Mouse (Mus musculus) ES-CJ7 (cell line): ENCODE measurements around the gene Smug1.

Experiments
- DNase-seq: peaks from one replicate; pipeline ENCODE4 v3.0.0; 2011; ENCODE audit warnings: low read depth, low spot score

The Smug1 gene

DNA sequence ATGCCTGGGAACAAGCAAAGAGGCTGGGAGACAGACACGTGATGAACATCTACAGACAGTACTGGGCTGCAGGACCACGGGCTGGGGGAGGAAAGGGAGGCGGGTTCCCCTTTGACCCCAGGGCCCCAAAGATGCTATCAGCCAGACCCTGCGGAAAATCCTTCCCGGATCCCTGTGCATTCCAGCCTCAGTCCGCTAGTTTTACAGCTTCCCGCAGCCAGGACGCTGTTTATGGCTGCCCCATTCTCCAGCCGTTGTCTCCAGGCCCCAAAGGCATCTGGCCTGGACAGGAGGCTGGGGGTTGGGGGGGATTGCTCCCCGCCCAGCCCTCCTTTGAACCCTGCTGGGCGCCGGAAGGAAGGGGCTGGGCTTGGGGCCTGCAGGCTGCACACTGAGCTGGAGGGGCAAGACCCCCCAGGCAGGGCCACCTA, 10.7 kb upstream of the Smug1 start:
- DNase-seq, result peak; percentile 66

DNA sequence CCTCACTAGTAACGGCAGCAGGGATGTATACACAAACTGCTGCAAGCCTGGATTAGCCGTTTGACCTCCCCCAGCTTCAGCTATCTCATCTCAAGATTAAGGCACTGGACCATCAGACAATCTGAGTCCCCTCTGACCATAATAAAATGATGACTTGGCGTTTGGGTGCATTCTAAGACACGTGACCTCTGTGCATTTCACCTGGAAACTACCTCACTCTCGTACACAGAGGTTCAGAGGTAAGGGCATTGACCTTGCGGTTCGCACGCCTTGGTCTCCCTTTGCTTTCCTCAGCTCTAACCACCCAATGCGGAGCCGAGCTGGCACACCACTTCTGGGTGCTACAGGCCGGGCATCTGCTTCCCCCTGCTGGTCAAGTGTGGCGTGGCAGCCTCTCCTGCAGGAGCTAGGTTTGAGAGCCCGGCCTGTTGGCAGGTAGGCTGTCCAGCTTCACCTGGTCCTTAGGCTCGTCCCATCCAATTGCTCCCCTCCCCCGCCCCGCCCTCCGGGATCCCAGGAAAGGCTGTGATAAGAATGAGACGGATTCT, 10.1 kb upstream of the Smug1 start:
- peak; percentile 91 for DNase-seq

DNA sequence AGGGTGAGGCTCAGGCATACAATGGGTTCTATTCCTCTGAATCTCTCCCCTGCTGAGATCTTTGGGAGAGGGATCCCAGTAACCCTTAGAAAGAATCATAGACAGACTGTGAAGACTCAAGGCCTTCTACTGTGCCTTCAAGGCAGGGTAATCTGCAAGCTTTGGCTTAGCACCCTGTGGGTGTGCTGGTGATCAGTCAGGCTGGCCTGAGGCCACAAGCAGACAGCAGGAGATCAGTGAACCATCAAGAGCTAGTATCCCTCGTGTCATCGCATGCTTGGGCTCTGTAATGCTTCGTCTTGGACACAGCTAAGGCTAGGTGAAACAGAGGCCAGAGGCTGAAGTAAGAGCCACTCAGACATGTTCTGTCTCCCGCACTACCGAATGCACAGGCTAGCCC, 6.4 kb upstream of the Smug1 start:
- no peak for DNase-seq

DNA sequence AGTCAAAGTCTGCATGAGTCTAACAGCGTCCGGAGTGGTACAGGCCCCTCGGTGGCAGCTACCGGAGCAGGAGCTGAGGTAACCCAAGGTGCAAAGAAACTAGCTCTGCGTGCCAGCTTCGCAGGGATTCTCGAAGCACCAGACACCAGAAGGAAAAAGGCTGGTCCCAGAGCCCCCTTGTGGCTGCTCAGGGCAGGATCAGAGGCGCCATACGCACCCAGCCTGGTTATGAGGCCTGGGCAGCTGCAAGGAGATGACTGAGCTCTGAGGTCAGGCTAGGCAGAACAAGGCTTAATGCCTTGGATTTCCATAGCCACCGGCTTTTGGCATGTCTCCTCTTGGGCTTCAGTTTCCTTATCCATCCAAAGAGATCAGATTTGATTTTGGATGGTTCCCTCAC, 5.6 kb upstream of the Smug1 start:
- peak; percentile 67 for DNase-seq

DNA sequence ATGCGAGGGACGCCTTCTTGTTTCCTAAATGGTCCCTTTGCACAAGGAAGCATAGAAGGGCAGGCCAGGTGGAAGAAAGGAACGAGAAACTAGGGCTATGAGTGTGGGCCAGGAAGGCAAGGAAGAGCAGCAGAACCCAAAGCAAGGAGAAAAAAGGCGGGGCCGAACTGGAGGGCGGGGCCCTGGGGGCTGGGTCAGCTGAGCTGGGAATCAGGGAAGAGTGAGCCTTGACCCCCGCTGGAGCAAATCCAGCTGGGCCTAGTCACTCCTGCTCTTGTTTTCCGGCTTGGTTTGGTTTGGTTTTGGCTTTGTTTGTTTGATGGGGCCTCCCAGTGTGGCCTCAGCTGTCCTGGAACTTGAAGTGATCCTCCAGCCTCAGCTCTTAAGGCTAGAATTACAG, 4.4 kb upstream of the Smug1 start:
- DNase-seq, result peak; percentile 75

DNA sequence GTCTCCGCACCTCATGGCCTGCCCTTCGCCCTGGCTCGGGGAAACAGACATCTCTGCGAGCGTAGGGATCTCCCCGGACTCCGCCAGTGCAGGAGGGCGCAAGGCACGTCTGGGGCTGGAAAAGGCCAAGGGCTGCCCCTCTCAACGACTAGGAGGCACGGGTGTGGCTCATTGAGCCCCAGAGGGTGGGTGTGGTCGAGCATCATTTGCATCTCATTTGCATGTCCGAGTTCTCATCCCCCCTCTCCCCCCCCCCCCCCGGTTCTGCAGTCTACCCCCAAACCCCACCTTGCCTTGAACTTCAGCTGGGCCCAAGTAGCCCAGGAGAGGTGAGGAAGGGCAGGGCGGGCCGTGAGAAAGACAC, 3.4 kb upstream of the Smug1 start:
- DNase-seq, result peak; percentile 66

DNA sequence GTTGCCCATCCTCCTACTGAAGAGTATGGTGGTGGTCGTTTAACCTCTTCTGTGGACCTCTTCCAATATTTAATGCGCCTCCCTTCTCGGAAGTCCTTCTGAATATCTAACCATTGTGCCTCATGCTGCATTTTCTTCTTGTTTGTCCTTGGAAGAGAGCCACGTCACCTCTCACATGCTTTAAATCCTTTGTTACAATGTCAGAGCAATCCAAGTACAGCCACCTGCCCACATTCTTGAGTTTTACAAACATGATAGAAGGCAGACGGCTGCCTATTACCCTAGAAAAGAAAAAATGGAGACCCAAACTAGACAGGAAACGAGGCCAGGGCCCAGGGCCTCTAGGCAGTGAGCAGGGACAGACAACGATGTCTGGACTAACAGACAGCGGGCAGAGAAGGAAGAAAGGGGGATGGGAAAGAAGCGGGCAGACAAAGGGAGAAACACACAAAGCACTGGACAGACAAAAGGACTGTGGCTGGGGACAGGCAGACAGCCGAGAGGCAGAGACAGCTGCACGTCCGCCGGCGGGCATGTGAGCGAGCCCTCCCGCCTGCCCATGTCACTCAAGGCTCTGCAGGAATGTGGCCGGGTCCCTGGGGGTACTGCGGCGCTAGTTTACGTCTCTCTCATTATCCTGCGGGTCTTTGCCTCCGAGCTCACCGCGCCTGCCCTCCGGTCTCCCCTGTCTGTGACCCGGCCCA, 2.9 kb upstream of the Smug1 start:
- DNase-seq, result no peak

DNA sequence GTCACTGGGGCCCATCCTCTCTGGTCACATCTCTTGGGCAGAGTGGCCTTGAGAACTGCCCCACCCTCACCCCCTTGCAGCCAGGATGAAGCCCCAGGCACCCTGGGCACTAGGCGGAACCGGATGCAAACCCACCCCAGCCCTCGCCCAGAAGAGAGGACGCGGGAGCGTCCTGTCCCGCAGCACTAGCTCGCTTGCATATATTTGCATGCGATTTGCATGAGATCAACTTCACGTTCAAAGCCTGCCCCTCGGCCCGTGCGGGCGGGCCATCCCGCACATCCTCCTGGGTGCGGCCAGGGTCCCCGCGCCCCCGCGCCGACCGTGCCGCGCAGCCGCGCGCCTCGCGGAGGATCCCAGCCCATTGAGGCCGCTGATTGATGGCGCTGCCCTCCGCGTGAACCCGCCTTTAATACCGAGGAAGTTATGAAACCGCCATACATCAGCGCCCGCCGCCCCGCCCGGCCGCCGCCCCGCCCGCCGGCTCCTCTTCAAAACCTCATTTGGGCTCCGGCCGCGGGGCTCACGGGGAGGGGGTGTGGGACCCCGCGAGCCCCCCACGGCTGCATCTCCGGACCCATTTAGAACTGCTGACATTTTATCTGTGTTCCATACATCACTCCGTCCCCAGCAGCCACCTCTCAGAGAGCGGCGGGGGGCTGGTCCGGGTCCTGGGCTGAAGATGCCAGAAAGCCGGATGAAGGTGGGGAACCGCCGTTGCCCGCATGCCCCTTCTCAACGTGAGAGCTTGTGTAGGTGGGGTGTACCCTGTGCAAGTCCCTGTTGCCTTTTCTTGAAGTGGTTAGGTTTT, 2.1 kb upstream of the Smug1 start:
- DNase-seq, result no peak

DNA sequence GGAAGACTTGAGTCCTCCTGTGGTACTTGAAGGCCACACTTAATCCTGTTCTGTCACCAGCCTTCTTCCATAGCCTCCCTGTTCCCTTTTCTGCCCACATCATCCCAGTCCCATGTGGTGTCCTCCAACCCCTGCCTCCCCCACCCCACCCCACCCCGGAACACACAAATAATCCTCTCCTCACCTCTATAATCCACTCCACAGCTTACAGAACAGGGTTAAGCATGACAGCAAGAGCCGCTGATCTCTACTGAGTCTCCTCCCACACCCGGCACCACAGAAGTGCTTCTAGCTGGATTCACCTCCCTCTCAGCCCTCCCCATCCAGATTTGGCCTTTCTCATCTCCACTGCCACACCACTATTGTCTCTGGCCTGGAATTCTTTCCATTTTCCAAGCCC, 894 bp upstream of the Smug1 start:
- DNase-seq, result no peak

DNA sequence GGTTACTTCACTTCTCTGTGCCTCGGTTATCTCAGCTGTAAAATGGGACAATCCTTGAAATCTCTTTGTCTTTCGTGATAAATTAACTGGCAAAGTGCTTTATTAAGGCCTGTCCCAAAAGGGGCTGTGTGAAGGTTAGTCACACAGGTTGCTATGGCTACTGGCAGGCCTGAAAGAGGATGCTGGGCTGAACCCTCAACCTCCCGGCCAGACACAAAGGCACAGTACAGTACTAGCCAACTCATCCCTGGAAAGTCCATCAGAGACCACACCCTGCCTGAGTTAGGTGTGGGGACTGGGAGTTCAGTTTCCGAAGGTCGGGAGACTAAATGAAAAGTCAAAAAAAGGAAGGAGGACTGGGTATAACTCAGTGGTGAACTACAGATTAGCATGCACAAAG, 968 bp downstream of the Smug1 start:
- DNase-seq, result no peak

DNA sequence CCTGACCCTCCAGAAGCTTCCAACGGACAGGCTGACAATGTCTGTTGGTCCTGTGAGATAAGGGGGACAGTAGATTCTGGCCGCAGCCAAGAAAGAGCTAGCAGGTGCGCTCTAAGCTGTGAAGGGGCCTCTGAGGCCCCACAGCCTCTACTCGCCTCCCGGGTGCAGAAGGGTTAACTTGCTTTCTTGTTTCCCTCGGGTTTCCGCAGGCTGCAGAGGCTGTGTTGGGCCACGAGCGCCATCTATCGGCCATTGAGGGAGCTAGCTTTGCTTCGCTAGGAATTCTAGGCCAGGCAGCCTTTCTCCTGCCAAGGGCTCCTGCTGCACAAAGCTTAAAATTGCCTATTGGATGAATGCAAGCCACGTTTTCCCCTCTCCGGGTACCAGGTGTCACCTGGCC, 1.5 kb downstream of the Smug1 start:
- peak; percentile 92 for DNase-seq

DNA sequence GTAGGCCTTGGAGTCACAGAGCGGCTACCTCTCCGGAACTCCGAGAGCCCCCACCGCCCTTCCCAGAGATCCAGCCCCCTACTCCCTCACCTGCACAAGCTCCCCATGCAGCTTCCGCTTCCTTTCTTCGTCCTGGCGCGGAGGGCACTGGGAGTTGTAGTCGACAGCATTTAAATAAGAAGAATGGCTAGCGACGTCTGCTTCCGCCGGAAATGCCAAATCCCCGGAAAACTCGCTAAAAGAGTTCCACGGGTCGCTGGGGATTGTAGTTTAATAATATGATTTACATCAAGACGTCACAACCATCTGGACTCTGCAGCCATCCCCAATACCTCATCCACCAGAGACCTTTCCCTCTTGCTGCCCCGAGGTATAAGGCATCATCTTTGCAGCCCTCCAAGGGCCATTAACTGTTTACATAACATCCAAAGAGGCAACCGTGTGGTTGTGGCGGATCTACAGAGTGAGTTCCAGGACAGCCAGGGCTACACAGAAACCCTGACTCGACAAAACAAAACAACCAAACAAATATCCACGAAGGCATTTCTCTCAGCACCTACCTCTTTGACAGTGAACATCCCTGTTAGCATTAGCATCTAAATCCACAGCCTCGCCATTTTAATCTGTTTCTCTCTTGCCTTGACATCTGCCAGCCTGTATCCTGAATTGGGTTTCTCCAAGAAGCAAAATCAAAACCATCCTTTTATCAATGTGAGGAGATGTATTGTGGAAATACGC, 3.5 kb downstream of the Smug1 start:
- peak; percentile 97 for DNase-seq

DNA sequence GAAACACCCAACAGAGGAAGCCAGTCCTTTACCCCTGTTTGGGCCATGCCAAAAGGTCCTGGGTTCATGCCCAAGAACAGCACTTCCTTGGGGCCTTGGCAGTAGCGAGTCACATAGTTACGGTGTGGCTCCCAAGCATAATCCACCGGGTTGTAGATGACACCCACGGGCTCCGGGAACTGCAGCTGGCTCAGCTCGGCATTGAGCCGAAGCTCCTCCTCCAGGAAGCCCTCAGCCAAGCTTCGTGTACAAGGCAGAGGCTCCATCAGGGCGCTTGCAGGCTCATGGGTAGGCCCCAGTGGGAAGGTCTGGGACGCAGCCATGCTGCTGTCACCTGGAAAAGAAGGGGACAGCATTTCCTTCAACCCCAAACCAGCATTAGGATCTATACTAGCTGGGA, 9.3 kb downstream of the Smug1 start:
- no peak for DNase-seq

DNA sequence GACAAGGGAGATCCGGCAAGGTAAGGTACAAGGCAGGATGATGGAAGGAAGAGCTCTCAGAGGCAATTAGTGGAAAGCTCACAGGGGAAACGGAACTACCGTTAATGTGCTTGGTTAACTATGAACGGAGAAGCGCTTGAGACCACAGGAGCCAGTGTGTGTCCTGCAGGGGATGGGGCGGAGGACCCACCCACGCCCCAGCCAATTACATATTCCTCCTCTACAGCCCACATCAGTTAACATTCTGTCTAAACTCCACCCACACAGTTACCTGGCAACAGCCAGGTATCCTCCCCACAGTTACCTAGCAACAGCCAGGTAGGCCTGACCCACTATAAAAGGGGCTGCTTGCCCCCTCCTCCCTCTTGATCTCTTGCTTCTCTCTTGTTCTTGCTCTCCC, 10.0 kb downstream of the Smug1 start:
- DNase-seq, result peak; percentile 71

DNA sequence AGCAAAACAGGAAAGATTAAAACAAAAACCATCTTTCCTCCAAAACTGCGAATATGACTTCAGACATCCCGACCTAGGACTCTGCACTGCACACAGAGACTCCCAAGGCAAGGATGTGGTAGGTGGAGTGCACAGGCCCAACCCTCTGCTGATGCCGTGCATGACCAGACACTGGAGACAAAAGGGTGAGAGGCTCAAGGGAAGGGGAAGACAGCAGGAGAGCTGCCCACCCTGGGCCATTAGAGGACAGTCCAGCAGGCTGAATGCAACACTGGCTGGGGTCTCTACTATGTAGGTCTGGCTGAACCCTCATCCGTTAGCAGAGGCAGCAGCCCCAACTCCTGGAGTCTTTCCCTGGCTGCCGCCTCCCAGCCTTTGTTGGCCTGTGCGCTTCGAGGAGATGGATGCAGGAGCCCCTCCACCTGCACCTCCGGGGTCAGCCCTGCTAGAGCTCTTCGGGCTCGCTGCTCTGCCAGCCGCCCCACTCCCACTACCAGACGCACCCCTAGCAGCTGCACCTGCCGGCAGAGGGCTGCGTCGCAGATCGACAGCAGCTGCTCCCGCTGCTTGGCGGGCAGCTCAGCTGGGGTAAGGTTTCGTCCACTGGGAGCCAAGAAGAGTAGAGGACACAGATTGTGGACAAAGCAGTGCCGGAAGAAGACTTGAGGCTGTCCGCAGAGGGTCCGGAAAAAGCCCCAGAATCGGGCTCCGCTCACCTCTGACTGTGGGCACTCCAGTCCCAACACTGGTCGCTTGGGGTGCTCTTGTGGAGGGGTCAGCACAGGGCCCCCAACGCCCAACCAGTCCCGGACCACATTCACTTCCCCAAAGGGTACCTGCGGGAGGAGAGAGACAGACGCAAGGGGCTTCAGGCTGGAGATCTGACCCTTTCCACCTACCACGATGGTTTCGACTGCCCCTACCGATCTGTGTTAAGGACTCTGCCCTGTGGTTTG, 11.2 kb downstream of the Smug1 start:
- no peak for DNase-seq

DNA sequence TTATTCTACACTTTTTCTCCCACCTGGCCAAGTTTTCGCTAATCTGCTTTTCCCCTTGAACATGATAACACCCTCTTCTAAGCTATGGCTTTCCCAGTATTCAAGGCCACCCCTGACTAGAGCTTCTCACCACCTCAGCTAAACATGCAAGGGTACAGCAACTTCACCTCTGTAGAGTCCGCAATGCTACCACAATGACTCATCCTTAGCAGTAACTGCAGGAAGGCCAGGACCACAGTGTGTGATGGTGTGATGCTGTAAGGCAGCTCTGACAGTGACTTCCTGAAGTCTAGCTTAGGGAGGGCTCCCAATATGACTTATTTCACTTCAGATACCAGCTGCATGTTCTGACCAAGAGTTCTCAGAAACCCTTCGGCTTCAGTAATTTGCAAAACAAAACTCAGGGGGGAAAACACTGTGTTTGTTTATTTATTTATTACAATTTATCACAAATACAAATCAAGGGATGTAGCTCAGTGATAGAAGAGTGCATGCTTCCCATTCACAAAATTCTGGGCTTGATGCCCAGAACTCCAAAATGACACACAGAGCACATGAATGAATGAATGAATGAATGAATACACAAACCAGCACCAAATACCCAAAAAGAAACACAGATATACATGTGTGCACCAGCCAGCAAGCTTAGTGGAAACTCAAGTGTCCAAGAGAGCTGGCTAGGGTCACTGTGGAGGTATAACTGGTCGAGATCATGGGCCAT, 13.8 kb downstream of the Smug1 start:
- no peak for DNase-seq

DNA sequence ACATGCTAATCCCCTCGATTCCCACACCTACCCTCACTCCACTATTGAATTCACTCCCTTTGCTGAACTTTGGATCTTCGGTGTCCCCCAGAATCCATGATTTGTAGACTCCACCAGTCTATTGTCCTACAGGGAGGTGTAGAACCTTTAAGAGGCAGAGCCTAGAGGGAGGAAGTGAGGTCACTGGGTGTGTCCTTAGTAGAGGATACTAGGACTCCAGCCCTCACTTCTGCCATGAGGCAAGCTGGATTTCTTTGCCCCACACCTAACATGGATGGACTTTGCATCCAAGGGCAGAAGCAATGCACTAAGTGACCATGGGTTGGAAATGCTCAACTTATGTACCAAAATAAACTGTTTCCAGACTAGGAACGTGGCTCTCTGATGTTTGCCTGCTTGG, 14.5 kb downstream of the Smug1 start:
- no peak for DNase-seq

DNA sequence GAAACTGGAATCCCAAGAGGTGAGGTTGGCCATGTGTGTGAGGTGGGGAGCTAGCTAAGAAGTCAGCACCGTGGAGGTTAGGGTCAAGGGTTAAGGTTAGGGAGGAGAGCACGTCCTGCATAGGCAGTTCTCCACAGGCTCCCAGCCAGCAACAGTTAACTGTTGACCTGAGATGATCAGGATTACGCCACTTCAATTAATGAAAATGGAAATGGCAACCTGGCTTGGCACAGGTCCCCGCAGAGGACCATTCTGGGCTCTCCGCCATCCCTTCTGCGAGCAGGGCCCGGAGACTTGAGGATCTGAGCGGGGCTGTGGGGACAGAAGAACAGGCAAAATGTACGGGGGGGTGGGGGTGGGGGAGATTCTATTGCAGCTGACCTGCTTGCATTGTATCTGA, 19.1 kb downstream of the Smug1 start:
- DNase-seq, result no peak

DNA sequence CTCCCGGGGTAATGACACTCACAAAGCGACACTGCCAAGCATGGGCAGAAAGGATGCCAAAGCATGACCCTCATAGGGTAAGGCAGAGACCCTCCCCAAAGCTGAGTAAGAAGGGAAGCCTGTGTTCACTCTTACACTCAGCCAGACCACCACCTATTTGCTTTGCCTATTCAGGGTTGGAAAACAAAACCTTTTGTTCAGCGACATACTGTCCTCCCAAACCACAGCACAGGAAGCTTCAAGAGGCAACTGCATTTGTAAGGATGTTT, 19.5 kb downstream of the Smug1 start:
- no peak for DNase-seq

DNA sequence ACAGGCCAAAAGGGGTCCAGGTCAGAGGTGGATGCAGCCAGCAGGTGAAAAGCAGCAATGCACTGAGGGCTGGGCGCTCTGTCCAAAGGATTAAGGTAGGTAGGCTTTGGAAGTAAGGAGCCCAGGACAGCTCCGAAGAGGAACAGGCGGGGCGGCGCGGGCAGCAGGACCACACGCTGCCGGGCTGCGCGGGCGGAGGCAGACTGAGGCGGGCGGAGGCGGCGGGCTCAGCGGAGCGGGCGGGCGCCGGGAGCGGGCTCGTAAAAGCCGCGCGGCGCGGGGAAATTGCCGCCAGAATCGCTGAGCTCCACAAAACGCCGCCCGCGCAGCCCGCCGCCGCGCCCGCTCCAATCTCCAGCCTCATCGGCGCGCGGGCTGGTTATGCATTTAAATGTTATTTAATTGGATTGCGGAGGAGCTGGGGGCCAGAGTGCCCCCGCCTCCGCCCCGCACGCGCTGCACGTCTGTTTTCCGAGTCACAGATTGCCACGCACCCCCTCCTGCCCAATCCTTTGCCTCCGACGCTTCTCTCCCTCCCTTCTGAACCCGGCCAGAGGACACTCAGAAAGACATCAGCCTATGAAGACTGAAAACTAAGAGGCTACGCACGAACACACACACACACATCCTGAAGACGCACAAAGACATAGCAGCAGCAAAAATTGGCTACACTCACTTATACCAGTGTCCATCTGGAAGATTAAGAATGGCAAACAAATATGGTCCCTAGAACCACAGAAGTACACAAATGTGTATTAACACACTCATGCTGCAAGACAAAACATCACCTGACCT, 20.1 kb downstream of the Smug1 start:
- DNase-seq, result no peak
